Mouse (Mus musculus) myocyte (in vitro differentiated cells): ENCODE data around the gene Pif1.

Experiments
- CEBPB ChIP-seq: IDR thresholded peaks from 2 replicates; pipeline ENCODE4 v1.6.1; 2011; ENCODE audit warnings: mild to moderate bottlenecking, moderate library complexity; ENCODE audit not compliant: poor library complexity, insufficient read depth, severe bottlenecking
- E2F4 ChIP-seq: IDR thresholded peaks from one replicate; pipeline ENCODE4 v1.6.1; 2011; ENCODE audit warnings: mild to moderate bottlenecking, control low read depth, moderate library complexity; ENCODE audit not compliant: insufficient read depth
- MAX ChIP-seq: IDR thresholded peaks from one replicate; pipeline ENCODE4 v1.6.1; 2011; ENCODE audit warnings: low read depth, mild to moderate bottlenecking, control low read depth
- MYOD1 ChIP-seq, 3 experiments: IDR thresholded peaks; one replicate each; pipeline ENCODE4 v1.6.1; 2011; ENCODE audit warnings: control low read depth in 2 of 3, low read depth in 2 of 3, mild to moderate bottlenecking in 2 of 3, moderate library complexity in 1 of 3; ENCODE audit not compliant: insufficient read length in 2 of 3, control insufficient read depth in 1 of 3
- MYOG ChIP-seq, 3 experiments: IDR thresholded peaks; one replicate each; pipeline ENCODE4 v1.6.1; 2011; ENCODE audit warnings: control low read depth in 2 of 3, low read depth in 2 of 3, mild to moderate bottlenecking in 2 of 3; ENCODE audit not compliant: insufficient read length in 2 of 3, control insufficient read depth in 1 of 3, insufficient read depth in 1 of 3
- POLR2A ChIP-seq: IDR thresholded peaks from one replicate; pipeline ENCODE4 v1.6.1; 2011; ENCODE audit warnings: low read depth, mild to moderate bottlenecking, control low read depth, moderate library complexity; ENCODE audit not compliant: insufficient read length
- POLR2AphosphoS2 ChIP-seq: IDR thresholded peaks from one replicate; pipeline ENCODE4 v1.6.1; 2011; ENCODE audit warnings: low read depth, control low read depth; ENCODE audit not compliant: insufficient read length
- SRF ChIP-seq: IDR thresholded peaks from one replicate; pipeline ENCODE4 v1.6.1; 2011; ENCODE audit warnings: low read depth; ENCODE audit not compliant: control insufficient read depth, insufficient read length
- TCF12 ChIP-seq: IDR thresholded peaks from one replicate; pipeline ENCODE4 v1.6.1; 2011; ENCODE audit warnings: mild to moderate bottlenecking, control low read depth; ENCODE audit not compliant: poor library complexity, insufficient read depth, severe bottlenecking
- TCF3 ChIP-seq: IDR thresholded peaks from one replicate; pipeline ENCODE4 v1.6.1; 2011; ENCODE audit warnings: low read depth, control low read depth; ENCODE audit not compliant: insufficient read length
- USF1 ChIP-seq: IDR thresholded peaks from one replicate; pipeline ENCODE4 v1.6.1; 2011; ENCODE audit warnings: low read depth, mild to moderate bottlenecking, control low read depth, moderate library complexity

GRCm38 (mm10) chr9:65583045-65583444 lies 3.9 kb upstream of the Pif1 start:
- TF ChIP-seq POLR2A: no peak
- no peak for TF ChIP-seq MYOG (IDR thresholded peaks at IDR 0.05; ENCODE audit: control insufficient read depth in 1 of 3, insufficient read depth in 1 of 3, insufficient read length in 2 of 3, low read depth in 2 of 3)
- no peak for TF ChIP-seq TCF12
- TF ChIP-seq TCF3: no peak
- TF ChIP-seq MYOD1 (IDR thresholded peaks at IDR 0.05; ENCODE audit: control insufficient read depth in 1 of 3, insufficient read length in 2 of 3, low read depth in 2 of 3): no peak
- no peak for TF ChIP-seq USF1
- no peak for TF ChIP-seq MAX
- no peak for TF ChIP-seq SRF
- no peak for TF ChIP-seq E2F4
- no peak for TF ChIP-seq POLR2AphosphoS2
- TF ChIP-seq CEBPB: no peak
